ENCODE assay signal across 26 mouse cellular contexts in genomic region chr16:96931771-96932170, GRCm38 (mm10).
DNase-seq lines count a peak whose midpoint lies in the region; ATAC-seq and TF ChIP-seq lines count a peak whose summit lies in the region.
"Had no signal": no experiment of that assay in that cellular context is flagged by ENCODE, and none has a peak within 500 bp of the region (broad histone marks: within the 10 kb centered on the region; RNA-seq: fewer than 3 reads in every experiment).

No protein-coding gene starts in this region.

- H3K4me3 ChIP-seq in left cerebral cortex, adult 2 months = no peak overlapping the region
- no peak overlapping the region for H3K4me3 ChIP-seq in midbrain, postnatal 0 days (ENCODE audit: low read depth, low read length)
- no peak overlapping the region for H3K4me3 ChIP-seq in midbrain, embryonic 16.5 days (ENCODE audit: low read depth, low read length)
- H3K4me3 ChIP-seq in ES-Bruce4 (ENCODE audit: low read depth, low read length) = no peak overlapping the region
- H3K4me3 ChIP-seq: embryonic facial prominence, embryonic 10.5 days; embryonic facial prominence, embryonic 15.5 days; forebrain, embryonic 12.5 days; heart, embryonic 12.5 days; hindbrain, embryonic 10.5 days; limb, embryonic 12.5 days; liver, embryonic 15.5 days; megakaryocyte, embryonic 14.5 days; midbrain, embryonic 12.5 days had no signal

- no peak for DNase-seq in left cerebral cortex, adult 2 months (ENCODE audit: extremely low spot score in 1 of 2, low spot score in 2 of 2)
- DNase-seq in left cerebral cortex, postnatal 36 days (ENCODE audit: low spot score in 2 of 2) = no peak
- no peak for DNase-seq in midbrain, postnatal 0 days (ENCODE audit: low spot score)
- peak; percentile 21 for DNase-seq in ZHBTc4 (ENCODE audit: low read depth, low spot score)
- no peak for DNase-seq in cerebellum, adult 11-12 months
- no peak for DNase-seq in urinary bladder, postnatal 36 days (ENCODE audit: low spot score in 2 of 2)
- DNase-seq: adrenal gland, postnatal 36 days; cerebellum, adult 2 months; cerebellum, postnatal 25 days; gastrocnemius, postnatal 25 days; heart, adult 18-20 months; kidney, adult 2 months; kidney, postnatal 36 days; lung, postnatal 4 days had no signal

- H3K9me3 ChIP-seq in midbrain, postnatal 0 days (ENCODE audit: low read length) = no peaks in the 10 kb centered on the region
- H3K9me3 ChIP-seq in midbrain, embryonic 16.5 days (replicated peaks; ENCODE audit: control insufficient read depth, low read length, poor library complexity, severe bottlenecking) = no peaks in the 10 kb centered on the region
- no peaks in the 10 kb centered on the region for H3K9me3 ChIP-seq in ES-Bruce4 (replicated peaks; ENCODE audit: control insufficient read depth, insufficient read depth, low read length, poor library complexity, severe bottlenecking)
- H3K9me3 ChIP-seq: embryonic facial prominence, embryonic 10.5 days; embryonic facial prominence, embryonic 15.5 days; forebrain, embryonic 12.5 days; heart, embryonic 12.5 days; hindbrain, embryonic 10.5 days; limb, embryonic 12.5 days; liver, embryonic 15.5 days; megakaryocyte, embryonic 14.5 days; midbrain, embryonic 12.5 days had no signal

- H3K4me2 ChIP-seq in midbrain, postnatal 0 days (ENCODE audit: low read depth, low read length, poor library complexity, severe bottlenecking) = no peak overlapping the region
- no peak overlapping the region for H3K4me2 ChIP-seq in midbrain, embryonic 16.5 days (ENCODE audit: low read length)
- H3K4me2 ChIP-seq: embryonic facial prominence, embryonic 15.5 days; forebrain, embryonic 12.5 days; heart, embryonic 12.5 days; limb, embryonic 12.5 days; liver, embryonic 15.5 days; midbrain, embryonic 12.5 days had no signal

- 91% methylated on average over 2 of the region's 2 CpGs for WGBS in midbrain, postnatal 0 days
- WGBS in midbrain, embryonic 16.5 days = 81% methylated on average over 2 of the region's 2 CpGs

- ATAC-seq in midbrain, postnatal 0 days (ENCODE audit: low FRiP score) = no peak
- no peak for ATAC-seq in midbrain, embryonic 16.5 days
- ATAC-seq: hindbrain, embryonic 16.5 days had no signal

- peak; percentile 26 for TF ChIP-seq CTCF in left cerebral cortex, adult 2 months (IDR thresholded peaks at IDR 0.05)
- TF ChIP-seq CTCF in midbrain, postnatal 0 days (IDR thresholded peaks at IDR 0.05) = 0 out of 2 replicates have a peak, but pooled peaks have one; percentile 21
- TF ChIP-seq CTCF in ES-Bruce4 (IDR thresholded peaks at IDR 0.05; ENCODE audit: low read depth, low read length) = peak; percentile 14

- H3K9ac ChIP-seq in midbrain, postnatal 0 days (replicated peaks; ENCODE audit: low read length, poor library complexity, severe bottlenecking) = no peak overlapping the region
- no peak overlapping the region for H3K9ac ChIP-seq in midbrain, embryonic 16.5 days (ENCODE audit: low read depth, low read length)
- no peak overlapping the region for H3K9ac ChIP-seq in ES-Bruce4 (ENCODE audit: low read depth, poor library complexity, severe bottlenecking)
- H3K9ac ChIP-seq: embryonic facial prominence, embryonic 15.5 days; forebrain, embryonic 12.5 days; heart, embryonic 12.5 days; limb, embryonic 12.5 days; liver, embryonic 15.5 days; midbrain, embryonic 12.5 days had no signal

- intact Hi-C loops in left cerebral cortex, adult 2 months (cut with DNase I) = no loop called here
- intact Hi-C loops in left cerebral cortex, postnatal 36 days (cut with DNase I) = no loop called here

- TF ChIP-seq EP300 in ES-Bruce4 (IDR thresholded peaks at IDR 0.05; ENCODE audit: insufficient read depth, low read depth, low read length) = no peak

- no peaks in the 10 kb centered on the region for H3K27me3 ChIP-seq in midbrain, postnatal 0 days (ENCODE audit: insufficient read depth, low read length)
- H3K27me3 ChIP-seq in midbrain, embryonic 16.5 days (ENCODE audit: control insufficient read depth, insufficient read depth, low read depth, low read length) = no peaks in the 10 kb centered on the region
- H3K27me3 ChIP-seq in ES-Bruce4 (ENCODE audit: control insufficient read depth, insufficient read depth, low read length, poor library complexity, severe bottlenecking) = no peaks in the 10 kb centered on the region
- H3K27me3 ChIP-seq: embryonic facial prominence, embryonic 15.5 days; forebrain, embryonic 12.5 days; heart, embryonic 12.5 days; limb, embryonic 12.5 days; megakaryocyte, embryonic 14.5 days; midbrain, embryonic 12.5 days had no signal

- H3K4me1 ChIP-seq in midbrain, postnatal 0 days (ENCODE audit: insufficient read depth, low read length) = peaks cover 10% of the 10 kb centered on the region; the same call in 1 of the 2 replicates
- peaks cover 9% of the 10 kb centered on the region for H3K4me1 ChIP-seq in midbrain, embryonic 16.5 days (ENCODE audit: control insufficient read depth, insufficient read depth, low read length)
- no peaks in the 10 kb centered on the region for H3K4me1 ChIP-seq in ES-Bruce4 (ENCODE audit: control insufficient read depth, insufficient read depth, low read length)
- H3K4me1 ChIP-seq: embryonic facial prominence, embryonic 15.5 days; limb, embryonic 12.5 days; liver, embryonic 15.5 days; megakaryocyte, embryonic 14.5 days had no signal

- TF ChIP-seq POLR2A in ES-Bruce4 (IDR thresholded peaks at IDR 0.05; ENCODE audit: insufficient read depth, low read length) = no peak

- no peak overlapping the region for H3K27ac ChIP-seq in left cerebral cortex, adult 2 months
- no peak overlapping the region for H3K27ac ChIP-seq in midbrain, postnatal 0 days (ENCODE audit: low read depth, low read length)
- H3K27ac ChIP-seq in midbrain, embryonic 16.5 days (ENCODE audit: low read length) = no peak overlapping the region
- H3K27ac ChIP-seq in ES-Bruce4 (ENCODE audit: insufficient read depth, low read length) = no peak overlapping the region
- H3K27ac ChIP-seq: embryonic facial prominence, embryonic 10.5 days; embryonic facial prominence, embryonic 15.5 days; forebrain, embryonic 12.5 days; hindbrain, embryonic 10.5 days; limb, embryonic 12.5 days; liver, embryonic 15.5 days; midbrain, embryonic 12.5 days had no signal

- H3K36me3 ChIP-seq in midbrain, postnatal 0 days (ENCODE audit: insufficient read depth, low read length) = no peaks in the 10 kb centered on the region
- H3K36me3 ChIP-seq in midbrain, embryonic 16.5 days (ENCODE audit: control insufficient read depth, insufficient read depth, low read length) = no peaks in the 10 kb centered on the region
- H3K36me3 ChIP-seq in ES-Bruce4 (ENCODE audit: control insufficient read depth, insufficient read depth, low read length, poor library complexity, severe bottlenecking) = no peaks in the 10 kb centered on the region
- H3K36me3 ChIP-seq: embryonic facial prominence, embryonic 10.5 days; embryonic facial prominence, embryonic 15.5 days; forebrain, embryonic 12.5 days; heart, embryonic 12.5 days; hindbrain, embryonic 10.5 days; limb, embryonic 12.5 days; liver, embryonic 15.5 days; midbrain, embryonic 12.5 days had no signal
